Mouse (Mus musculus) thymus, postnatal 0 days (tissue): Measurements from ENCODE around the gene Grid2. TPM values are rescaled to one million over a fixed set of nuclear protein-coding genes. Genes with fewer than 3 reads are reported as not detected.

Source experiments
- DNase-seq: peaks from one replicate; pipeline ENCODE4 v3.0.0-alpha.2; 2015; ENCODE audit warnings: low spot score
- polyA plus RNA-seq: library from polyadenylated mRNA; unstranded; fragments of >200 nt; fragmentation: Nextera tagmentation; extraction: Ambion mirVana; gene quantifications from 2 replicates; pipeline ENCODE4 v1.2.1, GENCODE M21; 2015

Gene Grid2
- polyA plus RNA-seq, 1 experiment from 2014 or later = 0.09 TPM

- DNase-seq = no peak
These were observed 353.9 kb downstream of the Grid2 start for GRCm38 (mm10) chr6:63609570-63609969.

- DNase-seq = no peak
These were observed 380.3 kb downstream of the Grid2 start for GRCm38 (mm10) chr6:63635970-63636369.

DNA sequence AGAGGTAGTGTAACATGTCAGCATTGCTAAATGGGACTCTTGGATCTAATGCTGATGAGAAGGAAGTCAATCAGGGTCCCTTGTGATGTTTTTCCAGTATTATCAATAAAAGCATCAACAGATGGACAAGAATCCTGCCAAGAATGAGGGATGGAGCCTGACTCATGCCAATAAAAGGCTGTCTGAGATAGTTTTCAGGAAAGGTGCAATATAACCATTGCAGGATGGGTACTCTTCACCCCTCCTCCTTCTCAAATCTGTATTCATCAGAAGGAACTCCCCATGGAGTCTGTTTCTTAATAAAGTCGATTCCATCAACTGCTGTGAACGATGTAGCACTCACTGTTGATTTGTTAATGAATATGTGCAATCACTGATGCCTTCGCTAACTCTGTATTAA, 403.7 kb downstream of the Grid2 start:
- no peak for DNase-seq

- DNase-seq = no peak
These were observed 430.0 kb downstream of the Grid2 start for GRCm38 (mm10) chr6:63685689-63686088.

DNA sequence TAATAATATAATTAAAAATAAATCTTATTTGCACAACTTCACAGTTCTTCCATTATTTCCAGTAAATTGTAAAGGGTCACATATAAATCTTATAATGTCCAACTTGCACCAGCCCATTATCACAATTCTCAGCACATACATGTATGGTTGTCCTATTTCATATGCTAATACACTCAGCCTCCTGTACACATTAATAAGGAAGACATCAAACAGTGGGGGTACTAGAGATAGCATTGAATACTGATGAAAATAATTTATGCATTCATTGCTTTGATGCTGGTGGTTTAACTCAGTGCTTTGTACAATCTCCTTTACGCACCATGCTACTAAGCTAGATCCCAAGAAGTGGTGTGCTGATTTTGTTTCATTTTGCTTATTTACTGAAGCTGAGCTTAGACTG, 446.0 kb downstream of the Grid2 start:
- DNase-seq = no peak

GRCm38 (mm10) chr6:63733740-63734139, 478.1 kb downstream of the Grid2 start:
- no peak for DNase-seq

GRCm38 (mm10) chr6:63762535-63762934, 506.9 kb downstream of the Grid2 start:
- DNase-seq = no peak

GRCm38 (mm10) chr6:63794679-63795078, 539.0 kb downstream of the Grid2 start:
- DNase-seq = no peak

- no peak for DNase-seq
These were observed 564.6 kb downstream of the Grid2 start for GRCm38 (mm10) chr6:63820236-63820635.

- DNase-seq = no peak
These were observed 607.0 kb downstream of the Grid2 start for GRCm38 (mm10) chr6:63862628-63863027.

- DNase-seq = no peak
These were observed 621.5 kb downstream of the Grid2 start for GRCm38 (mm10) chr6:63877088-63877764.

- no peak for DNase-seq
These were observed 622.2 kb downstream of the Grid2 start for GRCm38 (mm10) chr6:63877765-63878345.

DNA sequence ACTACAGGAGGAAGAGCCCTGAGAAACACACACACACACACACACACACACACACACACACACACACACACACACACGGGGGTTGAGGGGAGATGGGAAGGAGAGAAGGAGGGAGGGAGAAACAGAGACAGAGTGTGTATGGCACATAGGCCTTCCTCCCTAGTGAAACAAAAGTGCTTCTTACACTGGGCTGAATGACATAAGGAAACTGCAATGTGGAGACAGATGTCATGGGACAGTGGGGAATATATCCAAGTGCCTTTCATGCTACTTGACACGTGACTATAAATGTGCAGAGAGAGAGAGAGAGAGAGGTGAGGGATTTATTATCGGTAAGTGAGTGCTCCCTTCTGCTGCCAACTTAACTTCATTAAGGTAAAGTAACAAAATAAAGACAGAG, 639.0 kb downstream of the Grid2 start:
- DNase-seq = no peak

DNA sequence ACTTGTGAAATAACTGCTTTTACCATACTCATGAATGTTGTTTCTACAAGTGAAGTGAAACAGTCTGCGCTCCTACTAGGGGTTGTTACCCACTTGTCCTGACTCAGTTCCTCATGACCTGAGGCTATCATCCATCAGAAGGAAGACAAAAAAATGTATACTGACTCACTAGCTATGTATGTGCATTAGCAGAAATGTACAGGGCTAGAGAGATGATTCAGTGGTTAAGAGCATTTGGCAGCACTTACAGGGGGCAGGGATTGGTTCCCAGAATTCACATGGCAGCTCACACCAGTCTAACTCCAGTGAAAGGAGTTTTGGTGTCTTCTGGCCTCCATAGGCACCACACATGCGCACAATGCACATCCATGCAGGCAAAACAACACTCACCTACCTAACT, 642.5 kb downstream of the Grid2 start:
- no peak for DNase-seq

GRCm38 (mm10) chr6:63917035-63917570, 661.4 kb downstream of the Grid2 start:
- DNase-seq = no peak

DNA sequence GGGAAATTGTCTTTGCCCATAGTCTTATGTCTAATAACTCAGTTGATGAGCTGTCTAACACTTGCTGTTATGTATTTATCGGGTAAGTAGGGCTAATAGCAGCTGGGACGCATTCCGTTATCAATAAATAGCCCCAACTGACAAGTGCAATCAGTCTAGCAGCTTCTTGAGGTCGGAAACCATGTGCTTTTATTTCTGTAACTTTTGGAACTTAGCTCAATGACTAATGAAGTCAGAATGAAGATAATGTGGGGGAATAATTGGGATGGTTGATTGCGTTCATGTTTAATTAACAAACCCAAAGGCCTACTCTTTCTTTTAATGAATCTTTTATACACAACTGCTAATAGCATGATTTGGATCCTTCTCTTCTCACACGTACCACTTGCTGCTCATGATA, 666.3 kb downstream of the Grid2 start:
- DNase-seq = no peak

- no peak for DNase-seq
These were observed 675.5 kb downstream of the Grid2 start for GRCm38 (mm10) chr6:63931201-63931600.

DNA sequence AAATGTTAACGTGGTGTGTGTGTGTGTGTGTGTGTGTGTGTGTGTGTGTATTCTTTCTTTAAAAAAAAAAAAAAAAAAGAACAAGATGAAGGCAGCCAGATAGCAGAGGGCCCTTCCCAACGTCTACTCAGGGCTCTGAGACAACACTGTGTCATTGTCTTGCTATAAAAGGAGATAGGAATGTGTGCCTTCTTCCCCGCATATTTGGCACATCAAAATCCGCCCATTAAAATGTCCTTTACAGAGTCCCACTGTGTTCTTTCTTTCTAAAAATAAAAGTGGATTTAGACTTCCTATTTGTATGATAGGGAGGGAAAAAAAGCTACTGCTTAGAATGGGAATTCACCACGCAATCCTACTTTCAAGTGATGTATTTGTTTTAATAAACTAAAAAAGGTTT, 691.0 kb downstream of the Grid2 start:
- DNase-seq = no peak

DNA sequence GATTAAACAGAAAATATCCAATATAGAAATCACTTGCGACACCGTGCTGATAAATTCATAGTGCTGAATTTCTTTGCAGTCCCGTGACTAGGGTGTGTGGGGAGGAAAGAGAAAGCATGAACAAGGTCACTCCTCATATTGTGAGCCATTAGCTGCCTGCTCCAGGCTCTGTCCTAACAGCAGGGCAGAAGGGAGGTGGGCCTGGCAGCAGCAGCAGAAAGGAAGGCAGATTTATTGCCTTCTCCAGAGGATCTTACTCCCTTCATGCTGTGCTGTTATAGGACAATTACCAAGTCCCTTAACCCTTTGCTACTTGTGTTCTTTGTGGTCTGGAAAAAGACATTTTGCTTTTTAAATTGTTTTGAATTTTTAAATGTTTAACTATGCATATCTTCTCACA, 708.1 kb downstream of the Grid2 start:
- DNase-seq = no peak

GRCm38 (mm10) chr6:63964269-63964668, 708.6 kb downstream of the Grid2 start:
- no peak for DNase-seq

DNA sequence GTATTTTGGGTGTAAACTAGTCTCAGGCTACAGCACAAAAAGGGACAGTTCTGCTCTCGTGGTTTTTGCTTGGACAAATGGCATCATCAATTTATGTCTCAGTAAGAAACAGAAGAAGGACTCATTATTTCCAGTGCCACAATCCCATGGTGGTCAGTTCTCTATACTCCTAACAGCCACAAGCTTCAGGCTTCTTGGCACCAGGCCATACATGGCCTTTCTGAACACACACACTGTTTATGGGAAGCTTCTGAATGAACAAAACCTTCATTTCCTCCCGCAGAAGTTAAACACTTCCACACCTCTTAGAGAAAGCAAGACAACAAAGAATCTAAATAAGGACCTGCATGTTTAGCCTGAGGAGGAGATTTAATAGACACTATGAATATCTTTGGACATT, 709.1 kb downstream of the Grid2 start:
- no peak for DNase-seq

- no peak for DNase-seq
These were observed 790.4 kb downstream of the Grid2 start for GRCm38 (mm10) chr6:64046084-64046483.

DNA sequence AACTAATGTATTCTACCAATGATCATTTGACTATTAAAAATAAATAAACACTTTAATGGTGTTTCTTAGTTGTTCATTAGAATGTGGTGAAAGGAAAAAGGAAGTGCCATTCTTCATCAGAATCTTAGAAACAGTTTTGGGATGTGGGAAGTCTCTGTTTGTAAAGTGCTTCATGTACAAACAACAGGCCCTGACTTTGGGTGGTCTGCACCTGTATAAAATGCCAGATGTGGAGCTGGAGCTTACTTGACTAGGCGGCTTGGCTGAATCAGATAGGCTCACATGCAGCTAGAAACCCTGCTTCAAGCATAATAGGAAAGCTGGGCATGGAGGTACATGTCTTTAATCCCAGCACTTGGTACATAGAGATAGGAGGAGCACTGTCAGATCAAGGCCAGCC, 791.1 kb downstream of the Grid2 start:
- no peak for DNase-seq
